Mouse (Mus musculus) CH12.LX (cell line): Measurements from ENCODE around the gene Rpp25l.

Experiments used
- POLR2A ChIP-seq: IDR thresholded peaks from 2 replicates; pipeline ENCODE4 v1.6.1; 2011; ENCODE audit warnings: low read depth, mild to moderate bottlenecking, improper control_type of control experiment, low read length
- USF1 ChIP-seq: IDR thresholded peaks from 2 replicates; pipeline ENCODE4 v1.6.1; 2014; ENCODE audit warnings: low read depth, mild to moderate bottlenecking, inconsistent platforms, low read length, improper control_type of control experiment

GRCm38 (mm10) chr4:41762099-41762687, 48.9 kb upstream of the Rpp25l start:
- TF ChIP-seq USF1: no peak
- no peak for TF ChIP-seq POLR2A
